Mouse (Mus musculus) brain, embryonic 18.5 days (tissue): Measurements from ENCODE around the gene Ccdc174.
"Not testable (repeated sequence)": the region's sequence is repeated elsewhere in the genome, so short reads cannot be mapped to it uniquely, and the experiment has no call there.

Experiments used
- DNase-seq: peaks from one replicate; pipeline ENCODE4 v3.0.0-alpha.2; 2012; ENCODE audit warnings: low read depth, low spot score

The Ccdc174 gene

DNA sequence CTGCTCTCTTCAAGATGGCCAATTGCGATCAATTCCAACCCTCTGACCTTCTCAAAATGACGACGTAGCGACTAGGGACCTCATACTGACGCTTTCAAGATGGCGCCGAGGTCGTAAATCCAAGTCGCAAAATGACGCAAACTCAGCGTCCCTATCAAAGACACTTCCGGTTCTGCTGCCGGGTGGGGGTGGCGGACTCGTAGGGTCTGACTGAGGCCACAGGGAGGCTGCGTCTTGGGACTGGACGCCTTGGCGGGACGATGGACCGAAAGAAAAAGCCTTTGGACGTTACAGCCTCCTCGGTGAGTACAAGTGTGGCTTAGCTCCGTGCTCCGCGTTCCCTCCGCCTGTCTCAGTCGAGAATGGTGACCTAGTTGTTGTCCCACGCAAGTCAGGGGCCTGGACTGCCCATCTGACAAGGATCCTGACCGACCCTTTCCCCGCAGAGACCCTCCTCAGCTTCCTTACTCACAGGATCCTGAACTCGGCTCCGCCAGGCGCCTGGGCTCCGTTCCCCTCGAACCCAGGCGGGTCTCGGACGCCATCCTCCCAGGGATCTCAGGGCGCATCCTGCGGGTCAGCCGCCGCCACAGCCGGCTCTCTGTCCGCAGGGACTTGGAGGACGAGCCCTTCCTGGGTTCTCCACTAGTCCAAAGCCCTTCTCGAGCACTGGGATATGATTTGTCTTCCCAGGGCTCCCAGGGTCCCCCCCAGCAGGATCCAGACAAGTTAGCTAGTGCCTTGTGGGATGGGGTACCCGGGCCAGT is at the start of gene Ccdc174:
TSS of gene Ccdc174 (plus strand) at position 169 of the 767 bp plus-strand sequence.
- peak; percentile 94 for DNase-seq

DNA sequence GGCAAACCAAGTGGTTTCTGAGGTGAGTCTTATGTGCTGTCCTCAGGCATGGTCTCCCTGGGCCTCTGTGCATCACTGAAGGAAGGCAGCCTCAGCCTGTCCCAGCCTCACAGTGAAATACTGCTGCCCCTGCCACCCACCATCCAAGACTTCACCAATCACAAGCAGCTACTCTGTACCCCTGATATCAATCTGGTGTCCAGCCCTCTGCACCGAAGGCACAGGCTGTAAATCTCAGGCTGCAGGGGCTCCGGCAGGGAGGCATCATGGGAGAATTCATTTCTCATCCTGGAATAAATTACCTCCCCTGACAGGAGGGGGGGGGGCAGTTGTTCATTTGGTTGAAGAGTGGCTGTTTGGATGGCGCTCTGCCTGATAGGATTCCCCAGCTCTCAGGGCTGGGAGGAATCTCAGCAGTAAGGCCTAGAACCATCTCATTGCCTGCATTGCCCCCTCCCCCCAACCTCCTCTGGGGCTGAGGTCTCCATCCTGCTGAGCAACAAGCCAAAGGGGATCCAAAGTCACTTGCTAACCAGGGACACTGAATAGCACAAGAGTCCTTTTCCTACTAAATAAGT is 44.9 kb upstream of the Ccdc174 start:
- DNase-seq: no peak

- peak; percentile 75 for DNase-seq
These were observed 38.6 kb upstream of the Ccdc174 start for GRCm38 (mm10) chr6:91839010-91839871.

DNA sequence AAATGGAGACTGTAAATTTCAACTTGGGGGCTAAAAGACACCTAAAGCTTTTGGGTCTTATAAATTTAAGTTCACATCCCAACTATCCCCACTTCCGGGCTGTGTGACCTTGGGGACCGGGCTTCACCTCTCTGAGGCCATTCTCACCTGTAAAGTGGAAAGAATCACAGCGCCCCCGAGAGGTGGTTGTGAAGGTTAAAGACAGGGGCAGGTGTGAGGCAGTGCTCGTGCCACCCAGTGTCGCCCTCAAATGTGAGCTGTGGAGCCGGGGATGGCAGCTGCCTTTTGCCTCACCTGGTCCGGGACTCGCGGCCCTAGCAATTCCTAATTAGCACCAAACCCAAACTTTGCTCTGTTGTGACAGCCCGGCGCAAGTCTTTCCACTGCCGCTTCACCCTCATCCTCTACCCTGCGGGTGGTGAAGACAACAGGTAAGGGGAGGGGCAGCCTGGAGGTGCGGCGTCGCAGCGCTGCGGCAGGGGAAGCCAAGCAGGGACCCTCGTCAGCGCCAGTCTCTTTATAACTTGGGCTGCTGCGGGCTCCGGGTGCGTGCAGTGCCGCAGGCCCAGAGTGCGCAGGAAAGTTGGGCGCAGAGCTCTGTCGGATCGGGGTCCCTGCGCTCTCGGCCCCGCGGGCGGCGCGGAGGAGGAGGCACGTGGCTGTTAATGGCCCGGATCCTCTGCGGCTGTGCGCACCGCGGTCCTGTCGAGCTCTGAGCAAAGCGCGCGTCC is 34.8 kb upstream of the Ccdc174 start:
- DNase-seq: no peak

DNA sequence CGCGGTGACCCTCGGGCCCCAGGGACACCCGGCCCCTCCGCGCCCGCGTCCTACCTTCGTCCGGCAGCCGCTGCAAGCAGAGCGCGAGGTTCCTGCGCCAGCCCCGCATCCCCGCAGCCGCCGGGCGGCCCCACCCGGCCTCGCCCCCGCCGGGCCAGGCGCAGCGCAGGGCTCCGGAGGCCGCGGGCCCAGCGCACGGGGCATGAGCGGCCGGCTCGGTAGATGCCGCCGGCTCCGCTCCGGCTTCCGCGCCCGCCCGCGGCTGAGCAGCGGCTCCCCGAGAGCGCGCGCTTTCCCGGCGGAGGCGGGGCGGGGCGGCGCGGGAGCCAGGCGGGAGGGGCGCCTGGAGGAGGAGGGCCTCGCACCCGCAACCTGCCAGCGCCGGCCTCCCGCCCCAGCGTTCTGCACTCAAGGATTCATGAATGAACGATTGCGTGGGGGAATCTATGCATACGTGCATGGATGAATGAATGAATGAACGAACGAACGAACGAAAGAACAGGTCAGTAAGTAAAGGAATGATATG is 34.2 kb upstream of the Ccdc174 start:
- DNase-seq: no peak

- DNase-seq: no peak
These were observed 25.3 kb upstream of the Ccdc174 start for GRCm38 (mm10) chr6:91852550-91852949.

- DNase-seq: no peak
These were observed 19.5 kb upstream of the Ccdc174 start for GRCm38 (mm10) chr6:91858339-91858738.

DNA sequence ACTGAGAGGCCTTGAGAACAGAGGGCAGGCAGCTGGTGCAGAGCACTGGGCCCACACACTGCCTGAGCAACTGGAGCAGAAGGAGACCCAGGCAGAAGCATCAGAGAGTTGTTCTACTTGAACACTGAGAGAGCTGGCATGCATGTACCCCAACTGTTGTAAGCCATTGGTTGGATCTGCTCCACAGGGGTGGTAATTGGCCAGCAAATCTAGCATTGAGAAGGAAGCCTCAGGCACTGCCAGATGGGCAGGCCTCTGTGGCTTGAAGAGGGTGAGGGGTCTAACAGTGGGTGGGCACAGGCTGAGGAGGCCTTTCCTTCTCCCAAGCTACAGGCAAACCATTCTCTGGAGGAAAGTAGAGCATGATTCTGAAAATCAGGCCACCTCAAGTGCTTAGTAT is 15.0 kb upstream of the Ccdc174 start:
- no peak for DNase-seq

- no peak for DNase-seq
These were observed 13.3 kb upstream of the Ccdc174 start for GRCm38 (mm10) chr6:91864595-91864994.

DNA sequence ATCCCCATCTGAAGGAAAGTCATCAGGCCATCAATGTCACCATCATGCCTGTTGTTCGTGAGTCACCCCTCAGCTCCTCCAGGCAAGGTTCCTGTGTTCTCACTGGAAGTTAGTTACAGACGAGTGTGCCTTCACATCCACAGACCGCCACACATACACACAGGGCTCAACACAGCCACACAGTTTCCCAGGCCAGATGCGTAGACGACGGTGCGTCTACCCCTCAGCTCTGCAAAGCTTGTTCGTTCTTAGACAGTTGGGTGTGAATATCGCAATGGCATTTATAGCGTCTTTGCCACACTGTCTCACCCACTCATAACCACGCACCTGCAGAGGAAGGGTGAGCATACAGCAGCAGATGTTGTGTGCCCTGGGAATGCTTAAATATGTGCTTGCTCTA is 12.3 kb upstream of the Ccdc174 start:
- no peak for DNase-seq

GRCm38 (mm10) chr6:91868091-91868490 is 9.8 kb upstream of the Ccdc174 start:
- no peak for DNase-seq

GRCm38 (mm10) chr6:91872781-91873180 is 5.1 kb upstream of the Ccdc174 start:
- no peak for DNase-seq

GRCm38 (mm10) chr6:91883859-91884258 is 6.0 kb downstream of the Ccdc174 start:
- DNase-seq: no peak

- no peak for DNase-seq
These were observed 11.5 kb downstream of the Ccdc174 start for GRCm38 (mm10) chr6:91889255-91889906.

DNA sequence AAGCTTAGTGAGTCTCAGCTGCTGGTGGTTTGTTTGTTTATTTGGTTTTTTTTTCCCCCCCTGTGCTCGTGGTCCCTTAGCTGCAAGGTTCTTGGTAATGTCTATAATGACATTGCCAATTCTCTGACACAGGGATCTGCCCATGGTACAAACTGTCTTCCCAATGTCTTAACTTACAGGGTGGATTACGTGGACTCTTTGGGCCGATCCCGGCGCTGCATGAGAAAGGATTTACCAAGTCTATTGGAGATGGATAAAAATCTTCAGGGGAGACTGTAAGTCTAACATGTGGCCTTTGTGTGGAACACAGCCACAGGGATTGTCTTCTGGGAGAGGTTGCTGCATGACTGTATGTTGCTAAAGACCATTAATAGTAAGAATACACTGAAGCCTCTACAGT is 12.8 kb downstream of the Ccdc174 start:
- no peak for DNase-seq

- no peak for DNase-seq
These were observed 13.9 kb downstream of the Ccdc174 start for GRCm38 (mm10) chr6:91891776-91892175.

DNA sequence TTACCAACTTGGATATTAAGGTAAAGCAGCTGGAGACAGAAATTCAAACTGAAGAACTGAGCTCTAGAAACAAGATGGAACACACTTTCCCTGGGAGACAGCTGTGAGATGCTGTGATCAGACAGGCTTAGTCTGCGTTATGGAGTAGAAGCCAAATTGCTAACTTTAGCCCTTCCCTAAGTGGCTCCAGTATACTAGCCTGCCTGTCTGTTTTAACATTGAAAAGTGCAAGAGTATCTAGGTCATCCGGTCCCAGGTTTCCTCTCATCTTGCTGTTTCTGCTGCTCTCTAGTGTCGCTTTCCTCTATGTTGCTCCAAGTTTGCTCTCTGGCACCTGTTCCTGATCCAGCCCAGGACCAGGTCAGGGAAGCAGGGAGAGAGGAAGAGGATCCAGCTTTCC is 18.9 kb downstream of the Ccdc174 start:
- DNase-seq: no peak

- DNase-seq: peak; percentile 66
These were observed 23.7 kb downstream of the Ccdc174 start for GRCm38 (mm10) chr6:91901505-91901904.

- DNase-seq: not testable (repeated sequence)
These were observed 24.7 kb downstream of the Ccdc174 start, which contains the start of gene 4930590J08Rik for GRCm38 (mm10) chr6:91902509-91902908. Gene 4930590J08Rik, plus strand, starts transcription at chr6:91902809.

DNA sequence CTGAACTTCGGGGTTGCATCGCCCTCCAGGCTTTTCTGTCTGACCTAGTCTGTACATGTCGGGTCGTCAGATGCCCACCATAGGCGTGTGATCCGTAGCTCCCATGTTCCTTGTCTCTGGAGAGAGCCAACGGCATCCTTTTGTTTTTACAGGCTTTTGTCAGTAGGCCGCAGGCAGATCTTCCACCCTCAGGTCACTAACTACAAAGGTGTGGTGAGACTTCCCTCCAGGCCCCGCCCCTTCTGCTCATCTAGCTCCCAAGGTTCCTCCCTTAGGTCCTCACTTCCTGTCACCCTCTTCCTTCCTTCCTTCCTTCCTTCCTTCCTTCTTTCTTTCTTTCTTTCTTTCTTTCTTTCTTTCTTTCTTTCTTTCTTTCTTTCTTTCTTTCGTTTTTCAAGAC is 36.2 kb downstream of the Ccdc174 start:
- DNase-seq: no peak

DNA sequence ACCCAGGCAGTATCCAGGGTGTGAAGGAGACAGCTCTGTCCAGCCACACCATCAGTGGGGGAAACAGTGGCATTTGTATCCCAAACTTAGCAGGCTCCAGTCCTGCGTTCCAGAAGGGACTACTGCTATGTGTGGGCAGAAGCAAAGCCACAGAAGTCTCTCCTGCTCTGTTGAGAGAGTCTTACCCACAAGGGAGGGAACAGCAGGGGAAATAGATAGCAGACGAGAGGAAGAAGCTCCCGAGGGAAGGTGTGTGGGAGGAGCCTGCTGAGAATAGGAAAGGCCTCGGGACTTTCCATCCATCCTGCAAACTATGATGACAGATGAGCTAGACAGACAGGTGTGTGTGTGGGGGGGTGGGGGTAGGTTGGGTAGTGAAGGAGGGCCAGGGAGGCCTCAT is 39.4 kb downstream of the Ccdc174 start:
- DNase-seq: no peak
